Mouse (Mus musculus): ENCODE measurements at regions not wholly inside any gene's neighbourhood (a gene's known extent, or its start where the extent isn't known, plus 50 kb on each side); places are given as distances from the start of the nearest gene placed in this dataset.

- no peak for DNase-seq
These were observed 665.2 kb upstream of the Fam92a start for GRCm38 (mm10) chr4:12837097-12837426.

- DNase-seq, result no peak
These were observed 664.7 kb upstream of the Fam92a start for GRCm38 (mm10) chr4:12836326-12837096.

GRCm38 (mm10) chr4:12826419-12826818 is 654.6 kb upstream of the Fam92a start:
- DNase-seq, result no peak

GRCm38 (mm10) chr4:12814251-12814650 is 642.4 kb upstream of the Fam92a start:
- DNase-seq, result no peak

- no peak for DNase-seq
These were observed 629.4 kb upstream of the Fam92a start for GRCm38 (mm10) chr4:12801186-12801585.

- DNase-seq, result no peak
These were observed 627.7 kb upstream of the Fam92a start for GRCm38 (mm10) chr4:12799564-12799963.

GRCm38 (mm10) chr4:12792764-12793422 is 621.1 kb upstream of the Fam92a start:
- DNase-seq, result no peak

- no peak for DNase-seq
These were observed 620.2 kb upstream of the Fam92a start for GRCm38 (mm10) chr4:12791786-12792674.

GRCm38 (mm10) chr4:12785840-12786239 is 614.0 kb upstream of the Fam92a start:
- DNase-seq, result no peak

- DNase-seq, result no peak
These were observed 612.7 kb upstream of the Fam92a start for GRCm38 (mm10) chr4:12784479-12784878.

GRCm38 (mm10) chr4:12784068-12784467 is 612.3 kb upstream of the Fam92a start:
- no peak for DNase-seq

- DNase-seq, result no peak
These were observed 610.4 kb upstream of the Fam92a start for GRCm38 (mm10) chr4:12781969-12782904.

- DNase-seq, result no peak
These were observed 608.4 kb upstream of the Fam92a start for GRCm38 (mm10) chr4:12780254-12780653.

- no peak for DNase-seq
These were observed 607.4 kb upstream of the Fam92a start for GRCm38 (mm10) chr4:12779211-12779610.

- no peak for DNase-seq
These were observed 606.3 kb upstream of the Fam92a start for GRCm38 (mm10) chr4:12778163-12778562.

GRCm38 (mm10) chr4:12776217-12776578 is 604.4 kb upstream of the Fam92a start:
- no peak for DNase-seq

GRCm38 (mm10) chr4:12775524-12776216 is 603.9 kb upstream of the Fam92a start:
- DNase-seq, result no peak

GRCm38 (mm10) chr4:12775090-12775489 is 603.3 kb upstream of the Fam92a start:
- no peak for DNase-seq

- no peak for DNase-seq
These were observed 602.9 kb upstream of the Fam92a start for GRCm38 (mm10) chr4:12774671-12775070.

GRCm38 (mm10) chr4:12773201-12773600 is 601.4 kb upstream of the Fam92a start:
- no peak for DNase-seq

GRCm38 (mm10) chr4:12770131-12770780 is 598.4 kb upstream of the Fam92a start:
- no peak for DNase-seq
